Mouse (Mus musculus) right cerebral cortex, postnatal 14 days (tissue): ENCODE data around the gene Hsd17b6.
A peak's percentile ranks its signal among the peaks of the same experiment; 100 is the strongest.
"Not testable (repeated sequence)": the region's sequence is repeated elsewhere in the genome, so short reads cannot be mapped to it uniquely, and the experiment has no call there.

Experiments used
- DNase-seq: peaks from one replicate; pipeline ENCODE4 v3.0.0; 2022

Gene Hsd17b6

DNA sequence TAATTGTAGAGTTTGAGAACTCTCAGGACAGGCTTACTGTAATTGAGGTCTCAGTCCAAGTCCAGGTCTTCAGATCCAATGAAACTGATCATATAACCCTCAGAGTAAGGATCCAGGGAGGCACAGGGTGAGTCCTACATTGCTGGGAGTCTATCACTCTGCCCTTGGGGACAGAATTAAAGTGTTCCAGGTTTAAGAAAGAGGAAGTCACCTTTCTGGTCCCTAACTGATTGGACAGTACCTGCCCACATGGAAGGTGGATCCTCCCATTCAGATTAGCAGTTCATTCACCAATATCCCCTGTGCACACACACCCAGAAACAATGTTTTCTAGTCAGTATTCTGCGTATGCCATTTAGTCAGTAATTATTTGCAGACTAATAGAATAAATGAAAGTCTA, at the start of gene Hsd17b6:
Gene Hsd17b6 (minus strand): TSS at position 166 of the 400 bp plus-strand sequence.
- no peak for DNase-seq

DNA sequence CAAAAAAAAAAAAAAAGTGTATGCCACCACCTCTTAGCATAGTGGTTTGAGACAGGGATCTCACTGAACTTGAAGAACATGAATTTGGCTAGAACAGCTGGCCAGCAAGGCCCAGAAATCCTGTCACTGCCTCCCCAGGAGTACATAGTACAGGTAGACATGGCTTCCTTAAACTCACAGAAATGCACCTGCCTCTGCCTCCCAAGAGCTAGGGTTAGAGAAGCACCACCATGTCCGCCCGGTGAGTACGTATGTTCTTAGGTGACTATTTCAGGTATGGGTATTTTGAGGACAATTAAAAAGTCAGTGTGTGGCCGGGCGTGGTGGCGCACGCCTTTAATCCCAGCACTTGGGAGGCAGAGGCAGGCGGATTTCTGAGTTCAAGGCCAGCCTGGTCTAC, 45.6 kb upstream of the Hsd17b6 start:
- no peak for DNase-seq

DNA sequence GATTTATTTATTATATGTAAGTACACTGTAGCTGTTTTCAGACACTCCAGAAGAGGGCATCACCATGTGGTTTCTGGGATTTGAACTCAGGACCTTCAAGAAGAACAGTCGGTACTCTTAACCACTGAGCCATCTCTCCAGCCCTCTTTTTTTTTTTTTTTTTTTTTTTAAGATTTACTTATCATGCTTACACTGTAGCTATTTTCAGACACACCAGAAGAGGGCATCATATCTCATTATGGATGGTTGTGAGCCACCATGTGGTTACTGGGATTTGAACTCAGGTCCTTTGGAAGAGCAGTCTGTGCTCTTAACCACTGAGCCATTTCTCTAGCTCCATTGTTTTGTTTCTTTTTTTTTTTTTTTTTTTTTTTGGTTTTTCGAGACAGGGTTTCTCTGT, 44.7 kb upstream of the Hsd17b6 start:
- not testable (repeated sequence) for DNase-seq

DNA sequence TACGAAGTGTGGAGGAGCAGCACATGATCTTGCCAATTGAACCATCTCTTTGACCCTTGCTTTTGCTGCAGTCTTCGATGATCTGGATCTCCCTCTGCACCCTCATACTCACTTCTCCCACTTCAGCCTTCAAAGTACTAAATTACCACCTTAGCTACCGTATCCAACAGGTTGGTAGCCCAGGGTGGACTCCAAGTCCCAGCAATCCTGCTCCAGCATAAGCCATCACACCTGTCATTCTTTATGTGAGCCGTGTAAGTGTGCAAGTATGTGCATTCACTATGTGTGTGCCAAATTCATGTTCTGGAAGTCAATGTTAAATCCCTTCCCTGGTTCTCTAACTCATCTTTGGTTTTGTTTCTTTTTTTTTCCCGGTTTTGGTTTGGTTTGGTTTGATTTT, 44.2 kb upstream of the Hsd17b6 start:
- no peak for DNase-seq

DNA sequence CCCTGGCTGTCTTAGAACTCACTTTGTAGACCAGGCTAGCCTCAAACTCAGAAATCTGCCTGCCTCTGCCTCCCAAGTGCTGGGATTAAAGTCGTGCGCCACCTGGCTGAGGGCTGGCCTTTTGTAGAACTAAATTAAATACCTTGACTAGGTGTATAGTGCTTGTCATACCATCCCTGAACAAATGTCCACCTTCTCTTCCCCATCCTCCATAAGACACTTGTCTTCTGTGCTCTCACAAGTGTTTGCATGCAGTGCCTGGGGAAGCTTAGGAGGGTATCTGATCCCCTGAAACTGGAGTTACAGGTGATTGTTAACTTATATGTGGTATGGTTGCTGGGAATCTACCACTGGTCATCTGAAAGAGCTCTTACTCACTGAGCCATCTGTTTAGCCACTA, 42.9 kb upstream of the Hsd17b6 start:
- no peak for DNase-seq

DNA sequence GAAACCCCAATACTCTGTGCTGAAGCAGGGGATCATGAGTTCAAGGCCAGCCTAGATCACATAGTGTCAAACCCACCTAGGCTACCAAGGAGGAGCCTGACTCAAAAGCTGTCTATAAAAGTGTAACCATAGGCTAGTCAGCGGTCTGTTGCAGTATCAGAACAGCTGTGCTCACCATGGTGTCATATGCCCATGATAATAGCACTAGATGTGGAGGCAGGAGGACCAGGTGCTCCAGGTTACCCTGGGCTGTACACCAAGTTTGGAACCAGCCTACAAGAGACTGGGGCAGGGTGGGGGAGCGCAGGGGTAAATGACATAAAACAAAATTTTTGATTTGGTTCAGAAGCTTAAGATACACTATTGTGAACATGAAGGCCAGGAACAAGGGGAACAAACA, 42.3 kb upstream of the Hsd17b6 start:
- DNase-seq = no peak

DNA sequence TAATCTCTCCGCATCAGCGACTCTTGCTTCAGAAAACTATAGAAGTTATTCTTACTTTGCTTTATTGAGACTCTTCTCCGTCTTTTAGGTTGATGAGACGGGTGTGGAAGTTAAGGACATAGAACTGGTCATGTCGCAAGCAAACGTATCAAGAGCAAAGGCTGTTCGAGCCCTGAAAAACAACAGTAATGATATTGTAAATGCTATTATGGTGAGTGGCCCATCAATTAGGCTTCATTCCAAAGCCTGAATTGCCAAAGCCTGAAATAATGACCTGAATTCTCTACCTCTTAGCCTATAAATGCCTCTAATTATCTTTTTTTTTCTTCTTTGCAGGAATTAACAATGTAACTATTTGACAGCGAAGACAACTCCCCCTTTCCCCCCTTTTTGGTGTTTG, 40.7 kb upstream of the Hsd17b6 start:
- no peak for DNase-seq

DNA sequence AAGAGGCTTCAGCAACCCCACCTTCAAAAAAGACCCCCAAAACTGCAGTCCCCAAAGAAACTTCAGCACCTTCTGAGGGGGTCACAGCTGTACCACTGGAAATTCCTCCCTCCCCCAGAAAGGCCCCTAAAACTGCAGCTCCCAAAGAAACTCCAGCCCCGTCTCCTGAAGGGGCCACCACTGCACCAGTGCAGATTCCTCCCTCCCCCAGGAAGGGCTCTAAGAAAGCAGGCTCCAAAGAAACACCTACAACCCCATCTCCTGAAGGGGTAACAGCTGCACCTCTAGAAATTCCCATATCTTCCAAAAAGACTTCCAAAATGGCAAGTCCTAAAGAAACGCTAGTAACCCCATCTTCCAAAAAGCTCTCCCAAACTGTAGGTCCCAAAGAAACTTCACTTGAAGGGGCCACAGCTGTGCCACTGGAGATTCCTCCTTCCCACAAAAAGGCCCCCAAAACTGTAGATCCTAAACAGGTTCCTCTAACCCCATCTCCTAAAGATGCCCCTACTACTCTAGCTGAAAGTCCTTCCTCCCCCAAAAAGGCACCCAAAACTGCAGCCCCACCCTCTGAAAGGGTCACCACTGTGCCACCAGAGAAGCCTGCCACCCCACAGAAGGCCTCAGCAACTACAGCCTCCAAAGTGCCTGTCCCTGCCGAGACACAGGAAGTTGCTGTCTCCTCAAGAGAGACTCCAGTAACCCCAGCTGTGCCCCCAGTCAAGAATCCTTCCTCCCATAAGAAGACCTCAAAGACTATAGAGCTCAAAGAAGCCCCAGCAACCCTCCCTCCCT, 35.8 kb upstream of the Hsd17b6 start:
- no peak for DNase-seq

DNA sequence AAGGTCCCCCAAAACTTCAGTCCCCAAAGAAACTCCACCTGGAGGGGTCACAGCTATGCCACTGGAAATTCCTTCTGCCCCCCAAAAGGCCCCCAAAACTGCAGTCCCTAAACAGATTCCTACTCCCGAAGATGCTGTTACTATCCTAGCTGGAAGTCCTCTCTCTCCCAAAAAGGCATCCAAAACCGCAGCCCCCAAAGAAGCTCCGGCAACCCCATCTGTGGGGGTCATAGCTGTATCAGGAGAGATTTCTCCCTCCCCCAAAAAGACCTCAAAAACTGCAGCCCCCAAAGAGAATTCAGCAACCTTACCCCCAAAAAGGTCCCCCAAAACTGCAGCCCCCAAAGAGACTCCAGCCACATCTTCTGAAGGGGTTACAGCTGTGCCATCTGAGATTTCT, 35.1 kb upstream of the Hsd17b6 start:
- no peak for DNase-seq

DNA sequence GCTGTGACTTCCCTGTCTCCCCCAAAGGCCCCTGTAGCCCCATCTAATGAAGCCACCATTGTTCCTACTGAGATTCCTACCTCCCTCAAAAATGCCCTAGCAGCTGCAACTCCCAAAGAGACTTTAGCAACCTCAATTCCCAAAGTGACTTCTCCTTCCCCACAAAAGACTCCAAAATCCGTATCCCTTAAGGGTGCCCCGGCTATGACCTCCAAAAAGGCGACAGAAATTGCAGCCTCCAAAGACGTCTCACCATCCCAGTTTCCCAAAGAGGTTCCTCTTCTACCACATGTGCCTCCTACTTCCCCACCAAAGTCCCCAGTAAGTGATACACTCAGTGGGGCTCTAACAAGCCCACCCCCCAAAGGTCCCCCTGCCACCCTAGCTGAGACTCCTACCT, 34.2 kb upstream of the Hsd17b6 start:
- no peak for DNase-seq

DNA sequence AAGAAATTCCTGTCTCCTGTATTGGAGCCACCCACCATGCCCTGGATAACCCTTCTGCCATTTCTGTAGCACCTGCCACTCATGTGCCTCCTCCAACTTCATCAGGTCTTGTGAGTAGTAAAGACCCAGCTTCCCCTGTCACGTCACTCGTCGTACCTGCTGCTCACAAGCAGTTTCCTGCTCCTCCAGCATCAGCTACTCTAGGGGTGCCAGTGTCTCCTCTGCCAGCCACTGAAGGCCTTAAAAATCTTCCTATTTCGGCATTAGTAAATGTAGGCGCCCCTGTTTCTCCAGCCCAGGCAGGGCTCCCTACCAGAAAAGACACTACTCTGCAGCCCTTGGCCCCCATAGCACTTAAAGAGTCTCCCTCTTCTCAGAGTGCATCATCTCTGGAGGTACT, 32.9 kb upstream of the Hsd17b6 start:
- DNase-seq = no peak

DNA sequence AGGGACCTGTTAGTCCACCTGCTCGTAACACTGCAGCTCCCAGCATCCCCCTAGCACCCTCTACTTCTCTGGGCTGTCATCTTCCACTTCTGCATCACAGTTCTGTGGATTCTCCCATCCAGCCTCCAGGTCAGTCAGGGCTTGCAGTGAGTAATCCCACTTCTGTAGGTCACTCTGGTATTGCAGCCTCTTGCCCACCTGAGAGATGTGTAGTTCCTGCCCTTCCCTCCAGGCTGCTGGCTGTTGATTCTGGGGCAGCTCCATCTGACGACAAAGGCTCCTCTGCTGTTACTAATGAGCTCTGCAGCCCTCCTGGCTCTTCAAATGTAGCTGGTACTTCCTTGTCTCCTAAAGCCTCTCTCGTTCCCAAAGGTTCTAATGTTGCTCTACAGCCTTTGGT, 32.4 kb upstream of the Hsd17b6 start:
- no peak for DNase-seq

DNA sequence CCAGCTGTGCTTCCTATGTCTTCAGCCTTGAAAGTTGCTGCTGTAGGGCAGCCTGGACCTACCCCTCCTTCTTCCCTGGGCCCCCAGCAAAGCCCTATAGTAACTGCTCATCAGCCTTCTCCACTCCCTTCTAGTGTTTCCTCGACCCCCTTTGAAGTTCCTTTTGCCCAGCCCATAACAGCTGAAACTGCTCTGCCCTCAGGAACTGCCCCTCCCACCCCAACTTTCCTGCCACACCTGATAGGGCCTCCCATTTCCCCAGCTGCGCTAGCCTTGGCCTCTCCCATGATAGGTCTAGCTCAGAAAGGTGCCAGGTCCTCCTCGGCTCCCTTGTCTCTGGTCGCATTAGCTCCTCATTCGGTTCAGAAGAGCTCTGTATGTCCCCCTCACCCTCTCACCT, 31.8 kb upstream of the Hsd17b6 start:
- no peak for DNase-seq

DNA sequence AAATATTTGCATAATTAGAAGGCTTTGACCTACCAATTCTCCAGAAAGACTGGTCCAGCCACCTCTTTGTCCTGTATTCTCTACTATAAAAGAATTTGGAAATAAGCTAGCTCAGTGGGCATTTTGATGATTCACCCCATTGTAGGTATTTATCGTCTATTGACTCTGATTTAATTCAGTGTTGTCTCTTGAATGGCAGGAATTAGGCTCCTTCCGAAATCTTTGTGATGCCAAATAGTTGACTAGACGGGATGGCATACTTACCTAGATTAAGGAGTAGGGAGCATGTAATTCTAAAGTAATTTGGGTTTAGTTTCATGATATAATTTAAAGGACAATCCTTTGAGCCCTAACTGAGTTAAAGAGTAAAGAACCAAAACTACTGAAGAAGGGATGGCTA, 30.5 kb upstream of the Hsd17b6 start:
- DNase-seq = no peak

DNA sequence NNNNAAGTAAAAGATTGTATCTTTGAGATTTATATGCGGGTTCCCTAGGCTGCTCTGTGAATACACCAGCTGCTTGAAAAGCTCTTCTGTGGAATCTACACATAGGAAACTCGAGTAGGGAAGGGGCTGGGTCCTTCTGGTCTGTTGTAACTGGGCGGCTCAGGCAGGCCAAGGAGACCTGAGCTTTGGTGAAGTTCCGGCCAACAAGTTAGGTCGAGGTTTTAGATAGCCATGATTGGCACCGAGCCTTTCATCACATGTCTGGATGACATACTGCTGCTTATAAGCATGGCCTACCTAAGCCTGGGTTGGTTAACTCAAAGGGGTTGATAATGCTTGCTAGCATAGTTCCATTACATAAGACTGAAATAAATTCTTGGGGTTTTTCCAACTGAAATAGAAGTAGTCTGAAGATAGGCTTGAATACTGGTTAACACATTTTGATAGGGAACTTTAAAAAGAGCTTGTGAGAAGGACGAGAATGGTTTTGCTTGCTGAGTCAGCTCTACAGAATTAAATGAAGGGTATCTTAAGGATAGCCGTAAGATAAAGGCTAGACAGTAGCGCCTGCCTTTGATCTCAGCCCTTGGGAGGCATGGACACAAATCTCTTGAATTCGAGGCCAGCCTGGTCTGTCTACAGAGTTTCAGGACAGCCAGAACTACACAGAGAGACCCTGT, 29.5 kb upstream of the Hsd17b6 start:
- DNase-seq = peak; percentile 20

DNA sequence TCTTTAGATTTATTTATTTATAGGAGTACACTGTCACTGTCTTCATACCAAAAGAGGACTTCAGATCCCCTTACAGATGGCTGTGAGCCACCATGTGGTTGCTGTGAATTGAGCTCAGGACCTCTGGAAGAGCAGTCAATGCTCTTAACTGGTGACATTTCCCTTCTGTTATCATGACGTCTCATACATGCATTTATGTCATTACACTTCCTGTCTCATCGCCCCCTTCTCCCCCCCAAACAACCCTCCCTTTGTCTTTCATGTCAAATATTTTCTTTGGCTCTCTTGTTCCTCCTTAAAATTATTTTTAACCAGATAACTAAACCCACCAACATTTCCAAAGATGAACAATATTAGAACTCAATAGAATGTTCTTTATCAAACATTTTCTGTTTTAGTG, 23.4 kb upstream of the Hsd17b6 start:
- no peak for DNase-seq

DNA sequence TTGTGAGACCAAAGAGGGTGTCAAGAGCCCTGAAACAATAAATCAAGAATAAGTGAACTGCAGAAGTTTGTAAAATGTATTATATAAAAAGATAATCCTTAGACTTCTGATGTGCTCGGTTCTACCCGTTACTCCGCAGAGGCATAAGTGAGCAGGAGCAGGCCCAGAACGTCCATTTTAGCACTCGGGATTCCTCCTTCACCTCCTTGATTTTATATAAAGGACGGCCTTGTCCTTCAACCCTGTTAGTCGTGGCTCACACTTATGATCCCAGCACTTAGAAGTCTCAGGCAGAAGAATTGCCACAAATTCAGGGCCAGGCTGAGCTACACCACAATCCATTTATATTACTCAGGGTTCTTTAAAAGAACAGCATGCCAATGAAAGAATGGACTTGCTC, 22.5 kb upstream of the Hsd17b6 start:
- no peak for DNase-seq

DNA sequence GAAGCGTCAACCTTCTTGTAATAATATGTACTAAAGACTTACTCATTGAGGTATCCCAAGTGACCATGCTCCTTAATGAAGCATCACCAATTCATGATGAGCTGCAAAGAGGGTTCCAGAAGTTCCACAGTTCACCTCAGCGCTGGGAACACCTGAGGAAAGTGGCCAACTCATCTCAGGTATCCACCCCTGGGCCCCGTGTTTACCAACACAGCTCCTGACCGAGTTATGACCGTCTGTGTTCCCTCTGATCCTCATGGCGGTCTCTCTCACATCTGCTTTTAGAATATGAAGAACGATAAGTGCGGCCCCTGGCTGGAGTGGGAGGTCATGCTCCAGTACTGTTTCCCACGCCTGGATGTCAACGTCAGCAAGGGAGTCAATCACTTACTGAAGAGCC, 16.1 kb upstream of the Hsd17b6 start:
- DNase-seq = no peak

DNA sequence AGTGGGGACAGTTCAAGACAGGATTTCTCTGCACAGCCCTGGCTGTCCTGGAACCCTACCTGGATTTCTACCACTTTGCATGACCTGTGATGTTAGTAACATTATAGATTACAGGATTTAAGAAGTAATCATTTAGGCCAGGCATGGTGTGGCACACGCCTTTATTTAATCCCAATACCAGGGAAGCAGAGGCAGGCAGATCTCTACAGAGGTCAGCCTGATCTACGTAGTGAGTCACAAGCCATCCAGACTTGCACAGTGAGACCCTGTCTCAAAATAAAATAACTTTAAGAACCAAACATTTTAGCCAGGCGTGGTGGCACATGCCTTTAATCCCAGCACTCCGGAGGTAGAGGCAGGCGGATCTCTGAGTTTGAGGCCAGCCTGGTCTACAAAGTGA, 14.8 kb upstream of the Hsd17b6 start:
- no peak for DNase-seq

DNA sequence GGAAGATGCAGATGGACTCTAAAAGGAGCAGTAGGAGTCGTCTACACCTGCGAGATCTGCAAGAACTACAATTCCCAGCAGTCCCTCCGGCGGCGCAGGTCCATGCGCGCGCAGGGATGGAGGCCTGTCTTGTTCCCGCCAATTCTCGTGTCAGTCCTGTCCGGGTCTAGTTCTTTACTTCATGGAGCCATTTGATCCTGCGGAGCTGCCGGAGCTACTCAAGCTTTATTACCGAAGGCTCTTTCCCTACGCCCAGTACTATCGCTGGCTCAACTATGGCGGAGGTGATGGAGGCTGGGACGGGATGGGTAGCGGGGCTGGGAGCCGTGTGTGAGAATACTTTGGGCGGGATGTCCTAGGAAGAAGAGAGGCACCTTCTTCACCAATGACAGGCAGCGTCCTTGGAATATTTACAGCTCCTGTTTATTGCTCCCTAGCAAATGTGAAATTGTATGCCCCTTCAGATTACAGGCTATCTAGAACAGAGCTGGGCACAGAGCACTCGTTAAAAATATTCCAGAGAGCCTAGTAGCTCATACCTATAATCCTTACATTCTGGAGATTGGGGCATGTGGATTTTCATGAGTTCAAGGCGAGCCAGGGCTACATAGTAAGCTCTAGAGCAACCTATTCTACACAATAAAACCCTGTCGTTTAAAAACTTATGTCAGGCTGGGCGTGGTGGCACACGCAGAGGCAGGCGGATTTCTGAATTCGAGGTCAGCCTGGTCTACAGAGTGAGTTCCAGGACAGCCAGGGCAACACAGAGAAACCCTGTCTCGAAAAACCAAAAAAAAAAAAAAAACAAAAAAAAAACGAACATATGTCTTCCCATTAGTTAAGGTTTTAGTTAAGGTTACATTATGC, 7.9 kb upstream of the Hsd17b6 start, which contains the start of gene Prim1:
Gene Prim1 (plus strand): TSS at position 101 of the 867 bp plus-strand sequence.
- DNase-seq = peak; percentile 73

DNA sequence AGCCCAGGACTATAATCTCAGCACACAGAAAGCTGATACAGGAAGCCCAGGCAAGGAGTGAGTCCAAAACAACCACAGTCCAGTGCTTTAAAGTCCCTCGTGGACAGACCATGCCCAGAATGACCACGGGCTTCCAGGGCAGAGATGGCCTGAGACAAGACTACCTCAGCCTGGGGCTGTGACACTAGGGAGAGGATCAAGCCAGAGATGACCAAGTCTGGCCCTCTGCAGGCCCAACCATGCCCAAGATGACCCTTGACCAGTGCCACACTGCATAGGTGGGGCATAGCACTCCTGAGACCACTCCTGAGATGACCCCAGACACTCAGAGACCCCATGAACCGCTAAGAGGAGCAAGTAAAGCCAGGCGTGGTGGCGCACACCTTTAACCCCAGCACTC, 2.3 kb upstream of the Hsd17b6 start:
- DNase-seq = no peak

DNA sequence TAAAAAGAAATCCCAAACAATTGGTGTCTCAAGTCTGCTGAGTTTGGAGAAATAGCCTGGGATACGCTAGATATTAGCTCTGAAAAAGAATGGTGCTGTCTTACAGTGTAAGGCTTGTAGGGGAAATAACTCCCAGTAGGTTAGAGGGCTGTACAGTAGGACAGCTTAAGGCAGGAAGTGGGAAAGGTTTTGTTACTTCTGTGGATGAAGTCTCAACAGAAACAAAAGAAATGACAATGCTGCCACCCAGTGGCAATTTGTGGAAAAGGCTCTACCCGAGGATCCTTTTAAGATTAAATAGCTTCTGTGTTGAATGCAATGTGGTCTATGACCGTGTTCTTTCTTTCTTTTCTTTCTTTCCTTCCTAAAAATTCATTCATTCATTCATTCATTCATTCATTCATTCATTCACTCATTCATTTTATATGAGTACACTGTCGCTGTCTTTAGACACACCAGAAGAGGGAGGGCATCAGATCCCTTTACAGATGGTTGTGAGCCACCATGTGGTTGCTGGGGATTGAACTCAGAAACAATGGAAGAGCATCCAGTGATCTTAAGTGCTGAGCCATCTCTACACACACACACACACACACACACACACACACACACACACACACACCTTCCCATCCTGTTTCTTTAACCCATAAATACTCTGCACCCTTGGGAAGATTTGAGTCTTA, 937 bp upstream of the Hsd17b6 start:
- peak; percentile 76 for DNase-seq

DNA sequence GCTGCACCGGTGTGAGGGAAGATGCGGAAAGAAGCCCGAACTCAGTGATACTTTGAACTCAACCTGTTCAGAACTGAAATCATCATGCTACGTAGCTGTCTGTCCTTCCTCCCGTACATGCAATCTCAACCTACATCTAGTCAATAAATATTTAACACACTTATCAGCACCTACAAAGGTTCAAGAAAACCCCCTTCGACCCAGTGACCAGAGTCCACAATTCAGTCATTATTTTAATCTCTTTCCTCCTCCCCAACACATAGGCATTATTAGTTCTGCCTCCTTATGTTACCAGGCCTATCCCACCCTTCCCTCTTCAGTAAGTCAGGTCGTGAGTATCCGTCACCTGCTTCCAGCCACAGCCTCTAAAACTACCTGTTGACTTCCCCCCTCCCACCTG, 1.9 kb downstream of the Hsd17b6 start:
- DNase-seq = no peak
